Mouse (Mus musculus): Measurements from ENCODE around the gene Rgn. TPM values are rescaled to one million over a fixed set of nuclear protein-coding genes. Genes with fewer than 3 reads are reported as not detected.

Rgn gene
- polyA plus RNA-seq, 1 experiment from 2014 or later = 2.6 TPM

GRCm38 (mm10) chrX:20573927-20574326 lies 24.3 kb downstream of the Rgn start:
- no peaks in the 10 kb centered on the region for H3K27me3 ChIP-seq (ENCODE audit: insufficient read depth, poor library complexity, severe bottlenecking)
- H3K9me3 ChIP-seq = no peaks in the 10 kb centered on the region
- 81% methylated on average over 4 of the region's 4 CpGs for WGBS
- no peak for DNase-seq (ENCODE audit: low spot score)
- no peak overlapping the region for H3K27ac ChIP-seq
- H3K36me3 ChIP-seq = no peaks in the 10 kb centered on the region
- H3K4me1 ChIP-seq = peaks cover 12% of the 10 kb centered on the region
- H3K4me3 ChIP-seq = no peak overlapping the region

GRCm38 (mm10) chrX:20587968-20588367 lies 38.4 kb downstream of the Rgn start:
- no peaks in the 10 kb centered on the region for H3K36me3 ChIP-seq
- DNase-seq (ENCODE audit: low spot score) = no peak

GRCm38 (mm10) chrX:20608500-20608899 lies 58.9 kb downstream of the Rgn start:
- H3K4me3 ChIP-seq = no peak overlapping the region
- no peaks in the 10 kb centered on the region for H3K36me3 ChIP-seq
- WGBS = 89% methylated on average over 4 of the region's 4 CpGs
- no peak for DNase-seq (ENCODE audit: low spot score)
- no peaks in the 10 kb centered on the region for H3K4me1 ChIP-seq
- H3K27me3 ChIP-seq (ENCODE audit: insufficient read depth, poor library complexity, severe bottlenecking) = no peaks in the 10 kb centered on the region
- no peaks in the 10 kb centered on the region for H3K9me3 ChIP-seq
- no peak overlapping the region for H3K27ac ChIP-seq

More at GRCm38 (mm10) chrX:20587968-20588367, 38.4 kb downstream of the Rgn start:
- no peak overlapping the region for H3K27ac ChIP-seq
- no peaks in the 10 kb centered on the region for H3K27me3 ChIP-seq (ENCODE audit: insufficient read depth, poor library complexity, severe bottlenecking)
- H3K4me3 ChIP-seq = no peak overlapping the region
- no peaks in the 10 kb centered on the region for H3K9me3 ChIP-seq
- 15% methylated on average over 4 of the region's 4 CpGs for WGBS
- no peaks in the 10 kb centered on the region for H3K4me1 ChIP-seq

Other genes starting within 250 kb of the Rgn start
- gene Rp2, start 185.3 kb upstream of the Rgn start, polyA plus RNA-seq (2016; fragmentation: Nextera tagmentation; extraction: Ambion mirVana) = 14.5 and 15.9 TPM in 2 replicates
- 8.5 and 10.9 TPM in 2 replicates for gene Jade3, start 124.1 kb upstream of the Rgn start, polyA plus RNA-seq (2016; fragmentation: Nextera tagmentation; extraction: Ambion mirVana)
- 57.6 and 68.5 TPM in 2 replicates for gene Rbm10, start 67.7 kb downstream of the Rgn start, polyA plus RNA-seq (2016; fragmentation: Nextera tagmentation; extraction: Ambion mirVana)
- gene Ndufb11, start 67.8 kb downstream of the Rgn start, polyA plus RNA-seq (2016; fragmentation: Nextera tagmentation; extraction: Ambion mirVana) = 238 and 280 TPM in 2 replicates
- gene Uba1, start 108.5 kb downstream of the Rgn start, polyA plus RNA-seq (2016; fragmentation: Nextera tagmentation; extraction: Ambion mirVana) = 202 and 218 TPM in 2 replicates
- gene Cdk16, start 138.2 kb downstream of the Rgn start, polyA plus RNA-seq (2016; fragmentation: Nextera tagmentation; extraction: Ambion mirVana) = 121 and 130 TPM in 2 replicates
- gene Usp11, start 154.1 kb downstream of the Rgn start, polyA plus RNA-seq (2016; fragmentation: Nextera tagmentation; extraction: Ambion mirVana) = 51.2 and 56.8 TPM in 2 replicates
- gene Araf, start 248.0 kb downstream of the Rgn start, polyA plus RNA-seq (2016; fragmentation: Nextera tagmentation; extraction: Ambion mirVana) = 117 and 128 TPM in 2 replicates

Data from heart, embryonic 10.5 days (tissue).